Mouse (Mus musculus): ENCODE results near the gene Supt4a.

DNA sequence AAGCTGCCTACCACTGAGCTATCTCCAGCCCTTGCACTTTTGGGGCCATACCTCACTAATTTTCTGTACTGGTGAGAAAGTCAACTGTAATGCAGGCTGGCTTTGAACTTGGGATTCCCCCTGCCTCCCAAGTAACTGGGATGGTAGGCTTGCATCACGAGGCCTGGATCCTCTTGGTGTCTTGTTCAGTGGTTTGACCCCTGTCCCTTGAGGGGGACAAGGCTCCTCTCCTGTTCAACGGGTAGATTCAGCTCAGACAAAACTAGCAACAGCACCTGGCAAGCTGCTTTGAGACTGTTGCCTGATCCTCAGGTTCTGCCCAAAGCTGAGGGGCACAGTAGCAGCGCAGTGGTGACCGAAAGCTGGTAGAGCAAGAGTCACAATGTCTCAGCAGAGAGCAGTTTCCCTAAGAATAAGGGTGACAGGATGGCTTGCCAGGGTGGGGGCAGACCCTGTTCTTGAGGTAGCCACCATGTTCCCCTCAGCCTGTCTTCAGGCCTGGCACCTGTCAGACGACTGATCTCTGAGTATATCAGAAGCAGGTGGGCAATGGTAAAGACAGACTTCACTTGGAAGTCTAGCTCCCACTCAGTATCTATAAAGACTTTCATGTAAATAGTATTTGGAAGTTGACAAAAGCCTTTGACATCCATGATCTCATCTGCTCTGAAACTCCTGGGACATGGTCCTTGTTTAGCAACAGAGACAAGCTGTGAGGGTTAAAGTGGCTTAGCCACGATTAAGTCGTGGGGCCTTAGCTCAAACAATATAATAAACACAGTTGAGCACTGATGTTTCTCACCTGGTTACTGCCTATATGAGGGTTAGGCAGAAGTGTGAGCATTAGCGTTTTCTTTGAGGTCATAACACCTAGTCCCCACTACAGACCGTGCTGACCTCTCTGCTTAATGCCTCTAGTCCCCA, 8.5 kb downstream of the Supt4a start:
- TF ChIP-seq CTCF (conservative IDR thresholded peaks at IDR 0.05; ENCODE audit: low read length) (no peak), POU5F1 (IDR thresholded peaks at IDR 0.05; ENCODE audit: borderline replicate concordance, low read length) (no peak), NANOG (IDR thresholded peaks at IDR 0.05; ENCODE audit: borderline replicate concordance, low read length) (no peak)

All from E14TG2a.4 (cell line).